Mouse (Mus musculus): ENCODE data around the gene Phf24. TPM values are rescaled to one million over a fixed set of nuclear protein-coding genes. Genes with fewer than 3 reads are reported as not detected.

Gene Phf24
- polyA plus RNA-seq, 1 experiment from 2014 or later: 2.5 TPM

Other genes with a start within 250 kb of the Phf24 start
- 0.87 and 0.99 TPM in 2 replicates for gene 4930578G10Rik, start 181.1 kb upstream of the Phf24 start, polyA plus RNA-seq (2016; fragmentation: Nextera tagmentation; extraction: Ambion mirVana)
- 0.27 TPM in 1 of 2 replicates, not detected in the other for gene Ccl19, start 160.1 kb upstream of the Phf24 start, polyA plus RNA-seq (2016; fragmentation: Nextera tagmentation; extraction: Ambion mirVana)
- gene Ccl21a, start 142.7 kb upstream of the Phf24 start, polyA plus RNA-seq (2016; fragmentation: Nextera tagmentation; extraction: Ambion mirVana): 0.26 and 0.34 TPM in 2 replicates
- gene Fam205a1, start 62.8 kb upstream of the Phf24 start, polyA plus RNA-seq (2016; fragmentation: Nextera tagmentation; extraction: Ambion mirVana): not detected in 2 replicates
- gene Gm12394, start 59.9 kb upstream of the Phf24 start, polyA plus RNA-seq (2016; fragmentation: Nextera tagmentation; extraction: Ambion mirVana): 0.67 TPM in 1 of 2 replicates, not detected in the other
- 1.1 TPM in 1 of 2 replicates, not detected in the other for gene Fam205c, start 42.4 kb upstream of the Phf24 start, polyA plus RNA-seq (2016; fragmentation: Nextera tagmentation; extraction: Ambion mirVana)
- 14.0 and 17.6 TPM in 2 replicates for gene Dnajb5, start 33.2 kb downstream of the Phf24 start, polyA plus RNA-seq (2016; fragmentation: Nextera tagmentation; extraction: Ambion mirVana)
- gene 1700022I11Rik, start 52.9 kb downstream of the Phf24 start, polyA plus RNA-seq (2016; fragmentation: Nextera tagmentation; extraction: Ambion mirVana): 0.75 and 0.95 TPM in 2 replicates
- gene Vcp, start 83.8 kb downstream of the Phf24 start, polyA plus RNA-seq (2016; fragmentation: Nextera tagmentation; extraction: Ambion mirVana): 600 and 640 TPM in 2 replicates
- 23.2 and 25.5 TPM in 2 replicates for gene Fancg, start 93.8 kb downstream of the Phf24 start, polyA plus RNA-seq (2016; fragmentation: Nextera tagmentation; extraction: Ambion mirVana)
- 20.3 and 23.2 TPM in 2 replicates for gene Pigo, start 109.2 kb downstream of the Phf24 start, polyA plus RNA-seq (2016; fragmentation: Nextera tagmentation; extraction: Ambion mirVana)
- 404 and 440 TPM in 2 replicates for gene Stoml2, start 115.0 kb downstream of the Phf24 start, polyA plus RNA-seq (2016; fragmentation: Nextera tagmentation; extraction: Ambion mirVana)
- gene Fam214b, start 129.6 kb downstream of the Phf24 start, polyA plus RNA-seq (2016; fragmentation: Nextera tagmentation; extraction: Ambion mirVana): 22.6 and 34.4 TPM in 2 replicates
- gene Unc13b, start 142.3 kb downstream of the Phf24 start, polyA plus RNA-seq (2016; fragmentation: Nextera tagmentation; extraction: Ambion mirVana): 12.8 and 14.8 TPM in 2 replicates

Data from hindbrain, embryonic 10.5 days (tissue).